Mouse (Mus musculus): ENCODE measurements around the gene Spint2. TPM values are rescaled to one million over a fixed set of nuclear protein-coding genes. Genes with fewer than 3 reads are reported as not detected.
A peak's percentile ranks its signal among the peaks of the same experiment; 100 is the strongest.

The Spint2 gene
- polyA plus RNA-seq, 1 experiment from 2014 or later, result 116 TPM

- ATAC-seq (ENCODE audit: low read depth) (no peak), DNase-seq (ENCODE audit: low spot score) (peak; percentile 76)
- 23% methylated on average over 7 of the region's 7 CpGs for WGBS
- 0 out of 2 replicates have a peak, but pooled peaks cover 8% of the 10 kb centered on the region for H3K27me3 ChIP-seq (replicated peaks; ENCODE audit: control insufficient read depth, insufficient read depth, low read length)
- H3K4me1 ChIP-seq (ENCODE audit: control insufficient read depth, insufficient read depth, low read length), result peaks cover 23% of the 10 kb centered on the region
- no peaks in the 10 kb centered on the region for H3K9me3 ChIP-seq (ENCODE audit: control insufficient read depth, low read length)
- no peak overlapping the region for H3K27ac ChIP-seq (replicated peaks; ENCODE audit: low read depth, low read length)
- peak overlapping the region; percentile 68; the same call in 1 of the 2 replicates for H3K4me3 ChIP-seq (ENCODE audit: low read depth, low read length)
- H3K36me3 ChIP-seq (ENCODE audit: control insufficient read depth, insufficient read depth, low read length), result no peaks in the 10 kb centered on the region; the same call in 1 of the 2 replicates
- H3K9ac ChIP-seq (ENCODE audit: low read depth, low read length), result no peak overlapping the region
- peak overlapping the region; percentile 97 for H3K4me2 ChIP-seq (ENCODE audit: low read depth, low read length)
Observed at GRCm38 (mm10) chr7:29306619-29307018, 24.9 kb upstream of the Spint2 start.

- ATAC-seq (ENCODE audit: low read depth) (no peak), DNase-seq (ENCODE audit: low spot score) (no peak)
- no peak overlapping the region for H3K27ac ChIP-seq (replicated peaks; ENCODE audit: low read depth, low read length)
- H3K9me3 ChIP-seq (ENCODE audit: control insufficient read depth, low read length), result no peaks in the 10 kb centered on the region
- peaks cover 23% of the 10 kb centered on the region for H3K4me1 ChIP-seq (ENCODE audit: control insufficient read depth, insufficient read depth, low read length)
- no peaks in the 10 kb centered on the region for H3K36me3 ChIP-seq (ENCODE audit: control insufficient read depth, insufficient read depth, low read length)
- WGBS, result 50% methylated on average over 7 of the region's 7 CpGs
- H3K9ac ChIP-seq (ENCODE audit: low read depth, low read length), result no peak overlapping the region
- H3K4me3 ChIP-seq (ENCODE audit: low read depth, low read length), result no peak overlapping the region
- 0 out of 2 replicates have a peak, but pooled peaks cover 8% of the 10 kb centered on the region for H3K27me3 ChIP-seq (replicated peaks; ENCODE audit: control insufficient read depth, insufficient read depth, low read length)
- H3K4me2 ChIP-seq (ENCODE audit: low read depth, low read length), result no peak overlapping the region
Observed at GRCm38 (mm10) chr7:29306108-29306507, 24.4 kb upstream of the Spint2 start.

- no peak for ATAC-seq (ENCODE audit: low read depth)
- no peak overlapping the region for H3K27ac ChIP-seq (replicated peaks; ENCODE audit: low read depth, low read length)
- 0 out of 2 replicates have a peak, but pooled peaks cover 8% of the 10 kb centered on the region for H3K27me3 ChIP-seq (replicated peaks; ENCODE audit: control insufficient read depth, insufficient read depth, low read length)
- H3K36me3 ChIP-seq (ENCODE audit: control insufficient read depth, insufficient read depth, low read length), result no peaks in the 10 kb centered on the region
- peak overlapping the region; percentile 91 for H3K4me2 ChIP-seq (ENCODE audit: low read depth, low read length)
- H3K4me3 ChIP-seq (ENCODE audit: low read depth, low read length), result peak overlapping the region; percentile 53
- no peak for DNase-seq (ENCODE audit: low spot score)
- H3K9me3 ChIP-seq (ENCODE audit: control insufficient read depth, low read length), result no peaks in the 10 kb centered on the region
- 26% methylated on average over 9 of the region's 9 CpGs for WGBS
- peak overlapping the region; percentile 64; the same call in 1 of the 2 replicates for H3K9ac ChIP-seq (ENCODE audit: low read depth, low read length)
- H3K4me1 ChIP-seq (ENCODE audit: control insufficient read depth, insufficient read depth, low read length), result peaks cover 23% of the 10 kb centered on the region
Observed at GRCm38 (mm10) chr7:29305263-29305988, 23.7 kb upstream of the Spint2 start.

GRCm38 (mm10) chr7:29304463-29305262, 23.0 kb upstream of the Spint2 start:
- Histone ChIP-seq H3K27me3 (replicated peaks; ENCODE audit: control insufficient read depth, insufficient read depth, low read length) (0 out of 2 replicates have a peak, but pooled peaks cover 8% of the 10 kb centered on the region), H3K9me3 (ENCODE audit: control insufficient read depth, low read length) (no peaks in the 10 kb centered on the region), H3K4me1 (ENCODE audit: control insufficient read depth, insufficient read depth, low read length) (peaks cover 21% of the 10 kb centered on the region), H3K4me3 (ENCODE audit: low read depth, low read length) (peak overlapping the region; percentile 53), H3K27ac (replicated peaks; ENCODE audit: low read depth, low read length) (no peak overlapping the region), H3K4me2 (ENCODE audit: low read depth, low read length) (peak overlapping the region; percentile 91), H3K36me3 (ENCODE audit: control insufficient read depth, insufficient read depth, low read length) (no peaks in the 10 kb centered on the region), H3K9ac (ENCODE audit: low read depth, low read length) (peak overlapping the region; percentile 64)
- under 1% methylated on average over 37 of the region's 48 CpGs for WGBS
- DNase-seq (ENCODE audit: low spot score) (no peak), ATAC-seq (ENCODE audit: low read depth) (no peak)

- DNase-seq (ENCODE audit: low spot score) (peak; percentile 96), ATAC-seq (ENCODE audit: low read depth) (peak; percentile 91)
- no peaks in the 10 kb centered on the region for H3K9me3 ChIP-seq (ENCODE audit: control insufficient read depth, low read length)
- 0 out of 2 replicates have a peak, but pooled peaks cover 8% of the 10 kb centered on the region for H3K27me3 ChIP-seq (replicated peaks; ENCODE audit: control insufficient read depth, insufficient read depth, low read length)
- peak within 1 kb of the TSS; percentile 64 for H3K9ac ChIP-seq (ENCODE audit: low read depth, low read length)
- no peaks in the 10 kb centered on the region for H3K36me3 ChIP-seq (ENCODE audit: control insufficient read depth, insufficient read depth, low read length)
- H3K4me3 ChIP-seq (ENCODE audit: low read depth, low read length), result peak within 1 kb of the TSS; percentile 53
- peak within 1 kb of the TSS; percentile 91 for H3K4me2 ChIP-seq (ENCODE audit: low read depth, low read length)
- no peak within 1 kb of the TSS for H3K27ac ChIP-seq (replicated peaks; ENCODE audit: low read depth, low read length)
- peaks cover 13% of the 10 kb centered on the region for H3K4me1 ChIP-seq (ENCODE audit: control insufficient read depth, insufficient read depth, low read length)
- WGBS, result 1% methylated on average over 42 of the region's 67 CpGs
Observed at GRCm38 (mm10) chr7:29303738-29304462, 22.2 kb upstream of the Spint2 start, which contains the start of gene Dpf1. Dpf1 (plus strand) TSS chr7:29303951.

GRCm38 (mm10) chr7:29302641-29303040, 20.9 kb upstream of the Spint2 start:
- Histone ChIP-seq H3K9ac (ENCODE audit: low read depth, low read length) (no peak overlapping the region), H3K27ac (replicated peaks; ENCODE audit: low read depth, low read length) (no peak overlapping the region), H3K4me3 (ENCODE audit: low read depth, low read length) (no peak overlapping the region), H3K36me3 (ENCODE audit: control insufficient read depth, insufficient read depth, low read length) (no peaks in the 10 kb centered on the region), H3K9me3 (ENCODE audit: control insufficient read depth, low read length) (no peaks in the 10 kb centered on the region), H3K4me2 (ENCODE audit: low read depth, low read length) (no peak overlapping the region), H3K27me3 (replicated peaks; ENCODE audit: control insufficient read depth, insufficient read depth, low read length) (0 out of 2 replicates have a peak, but pooled peaks cover 8% of the 10 kb centered on the region), H3K4me1 (ENCODE audit: control insufficient read depth, insufficient read depth, low read length) (peaks cover 6% of the 10 kb centered on the region)
- WGBS, result 60% methylated on average over 7 of the region's 7 CpGs
- ATAC-seq (ENCODE audit: low read depth) (no peak), DNase-seq (ENCODE audit: low spot score) (no peak)

- no peak for ATAC-seq (ENCODE audit: low read depth)
- Histone ChIP-seq H3K9ac (ENCODE audit: low read depth, low read length) (no peak overlapping the region; the same call in 1 of the 2 replicates), H3K27ac (replicated peaks; ENCODE audit: low read depth, low read length) (no peak overlapping the region), H3K4me1 (ENCODE audit: control insufficient read depth, insufficient read depth, low read length) (peaks cover 6% of the 10 kb centered on the region), H3K36me3 (ENCODE audit: control insufficient read depth, insufficient read depth, low read length) (no peaks in the 10 kb centered on the region), H3K4me3 (ENCODE audit: low read depth, low read length) (no peak overlapping the region), H3K9me3 (ENCODE audit: control insufficient read depth, low read length) (no peaks in the 10 kb centered on the region), H3K27me3 (replicated peaks; ENCODE audit: control insufficient read depth, insufficient read depth, low read length) (0 out of 2 replicates have a peak, but pooled peaks cover 8% of the 10 kb centered on the region), H3K4me2 (ENCODE audit: low read depth, low read length) (peak overlapping the region; percentile 30)
- peak; percentile 80 for DNase-seq (ENCODE audit: low spot score)
- WGBS, result 0% methylated on average over 7 of the region's 7 CpGs
Observed at GRCm38 (mm10) chr7:29301127-29301566, 19.4 kb upstream of the Spint2 start.

- WGBS, result 13% methylated on average over 10 of the region's 10 CpGs
- peaks cover 10% of the 10 kb centered on the region; the same call in 1 of the 2 replicates for H3K4me1 ChIP-seq (ENCODE audit: control insufficient read depth, insufficient read depth, low read length)
- DNase-seq (ENCODE audit: low spot score) (peak; percentile 81), ATAC-seq (ENCODE audit: low read depth) (peak; percentile 22; the same call in 1 of the 2 replicates)
- H3K4me3 ChIP-seq (ENCODE audit: low read depth, low read length), result no peak overlapping the region
- no peak overlapping the region for H3K27ac ChIP-seq (replicated peaks; ENCODE audit: low read depth, low read length)
- no peak overlapping the region for H3K9ac ChIP-seq (ENCODE audit: low read depth, low read length)
- H3K27me3 ChIP-seq (replicated peaks; ENCODE audit: control insufficient read depth, insufficient read depth, low read length), result no peaks in the 10 kb centered on the region
- H3K36me3 ChIP-seq (ENCODE audit: control insufficient read depth, insufficient read depth, low read length), result no peaks in the 10 kb centered on the region
- H3K4me2 ChIP-seq (ENCODE audit: low read depth, low read length), result no peak overlapping the region
- H3K9me3 ChIP-seq (ENCODE audit: control insufficient read depth, low read length), result no peaks in the 10 kb centered on the region
Observed at GRCm38 (mm10) chr7:29296998-29297397, 15.3 kb upstream of the Spint2 start.

All from embryonic facial prominence, embryonic 14.5 days (tissue).